Mouse (Mus musculus) kidney, adult 2 months (tissue): ENCODE data around the gene Fkbp14. TPM values are rescaled to one million over a fixed set of nuclear protein-coding genes. Genes with fewer than 3 reads are reported as not detected.

Experiments used
- DNase-seq: peaks from one replicate; pipeline ENCODE4 v3.0.0; 2021
- H3K27ac ChIP-seq: fragments of 200-500 bp; 2 replicates; pipeline ENCODE4 v1.5.1; 2012; ENCODE audit warnings: low read depth, low read length, control low read depth, inconsistent platforms; ENCODE audit not compliant: insufficient read depth
- H3K27me3 ChIP-seq: fragments of 200-500 bp; replicated peaks from 2 replicates; pipeline ENCODE4 v1.6.1; 2012; ENCODE audit warnings: mild to moderate bottlenecking, moderate library complexity, low read length, inconsistent platforms; ENCODE audit not compliant: control insufficient read depth, insufficient read depth
- H3K36me3 ChIP-seq: fragments of 200-500 bp; 2 replicates; pipeline ENCODE4 v1.6.1; 2012; ENCODE audit warnings: mild to moderate bottlenecking, moderate library complexity, low read length, inconsistent platforms; ENCODE audit not compliant: control insufficient read depth, insufficient read depth
- H3K4me1 ChIP-seq: fragments of 200-500 bp; 2 replicates; pipeline ENCODE4 v1.6.1; 2011; ENCODE audit warnings: low read length; ENCODE audit not compliant: control insufficient read depth, insufficient read depth
- H3K4me3 ChIP-seq: fragments of 200-500 bp; 2 replicates; pipeline ENCODE4 v1.5.1; 2011; ENCODE audit warnings: mild to moderate bottlenecking, low read depth, low read length, control low read depth; ENCODE audit not compliant: insufficient read depth
- CTCF ChIP-seq: fragments of 200-500 bp; conservative IDR thresholded peaks from 2 replicates; pipeline ENCODE4 v1.5.1; 2011; ENCODE audit warnings: low read depth, mild to moderate bottlenecking, control low read depth, low read length, moderate library complexity, mixed read lengths; ENCODE audit not compliant: insufficient read depth, insufficient read length
- POLR2A ChIP-seq: fragments of 200-500 bp; IDR thresholded peaks from one replicate; pipeline ENCODE4 v1.6.1; 2011; ENCODE audit warnings: low read depth, low read length, control low read depth
- WGBS: fragments of 180-500 bp; shearing (Covaris S2); methylation state at CpG from one replicate; pipeline ENCODE4 v1.1.7; 2018; 5-methylcytosine and 5-hydroxymethylcytosine counted together
- polyA plus RNA-seq: library from polyadenylated mRNA; depleted of rRNA; stranded (reverse); fragments of >200 nt; gene quantifications from 2 replicates; pipeline ENCODE4 v1.2.3, GENCODE M21; 2012

Fkbp14 gene
- polyA plus RNA-seq, 1 experiment = 4.5 TPM

DNA sequence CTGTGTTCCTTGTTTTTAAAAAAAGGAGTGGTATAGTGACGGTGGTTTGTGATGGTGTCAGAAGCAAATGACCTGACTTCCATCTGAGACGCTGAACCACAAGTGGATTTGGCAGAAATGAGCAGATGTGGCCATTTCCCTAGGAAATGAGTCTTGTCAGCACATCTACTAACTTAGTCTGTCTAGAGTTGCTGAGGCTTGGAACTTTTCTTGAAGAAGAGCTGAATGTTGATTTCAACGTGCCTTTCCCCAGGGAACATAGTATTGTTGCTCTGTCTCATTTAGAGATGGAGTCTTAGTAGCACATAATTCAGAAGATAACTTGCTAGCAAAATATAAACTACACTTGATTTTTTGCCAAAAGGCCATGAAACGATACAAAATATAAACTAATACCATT lies 23.2 kb upstream of the Fkbp14 start:
- H3K27ac ChIP-seq = no peak overlapping the region
- 51% methylated on average over 4 of the region's 4 CpGs for WGBS
- no peak for TF ChIP-seq POLR2A
- TF ChIP-seq CTCF = no peak

GRCm38 (mm10) chr6:54619530-54619929 lies 22.4 kb upstream of the Fkbp14 start:
- no peak for DNase-seq
- no peak for TF ChIP-seq CTCF
- TF ChIP-seq POLR2A = no peak
- Histone ChIP-seq H3K4me1 (no peaks in the 10 kb centered on the region), H3K27ac (no peak overlapping the region), H3K27me3 (no peaks in the 10 kb centered on the region), H3K36me3 (peaks cover 9% of the 10 kb centered on the region), H3K4me3 (no peak overlapping the region)
- WGBS = 77% methylated on average over 7 of the region's 7 CpGs

More for the DNA sequence above, 23.2 kb upstream of the Fkbp14 start:
- Histone ChIP-seq H3K4me1 (no peaks in the 10 kb centered on the region), H3K36me3 (peaks cover 6% of the 10 kb centered on the region), H3K4me3 (no peak overlapping the region), H3K27me3 (no peaks in the 10 kb centered on the region)
- DNase-seq = no peak

DNA sequence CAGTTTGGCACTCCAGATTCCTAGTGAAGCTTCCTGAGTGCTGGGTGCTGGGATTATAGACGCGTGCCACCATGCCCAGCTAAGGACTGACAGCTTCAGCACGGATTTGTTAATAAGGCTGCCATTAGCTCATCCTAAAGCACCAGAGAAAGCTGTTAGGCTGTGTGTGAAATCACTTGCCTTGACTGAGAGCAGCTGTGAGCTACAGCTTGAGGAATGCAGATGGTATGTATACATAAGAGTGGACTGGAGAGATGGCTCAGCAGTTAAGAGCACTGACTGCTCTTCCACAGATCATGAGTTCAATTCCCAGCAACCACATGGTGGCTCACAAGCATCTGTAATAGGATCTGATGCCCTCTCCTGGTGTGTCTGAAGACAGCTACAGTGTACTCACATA lies 20.3 kb upstream of the Fkbp14 start:
- 76% methylated on average over 3 of the region's 3 CpGs for WGBS
- TF ChIP-seq CTCF (no peak), POLR2A (no peak)
- peaks cover 6% of the 10 kb centered on the region for H3K36me3 ChIP-seq

DNA sequence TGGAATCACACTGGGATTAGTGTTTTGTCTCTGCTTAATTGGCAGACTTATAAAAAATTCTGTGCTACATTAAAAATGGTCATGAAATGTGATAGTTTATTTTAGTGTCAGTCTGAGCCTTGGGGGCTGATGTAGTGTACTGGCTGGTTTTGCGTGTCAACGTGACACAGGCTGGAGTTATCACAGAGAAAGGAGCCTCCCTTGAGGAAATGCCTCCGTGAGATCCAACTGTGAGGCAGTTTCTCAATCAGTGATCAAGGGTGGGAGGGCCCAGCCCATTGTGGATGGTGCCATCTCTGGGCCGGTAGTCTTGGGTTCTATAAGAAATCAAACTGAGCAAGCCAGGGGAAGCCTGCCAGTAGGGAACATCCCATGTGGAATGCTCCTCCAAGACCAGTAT lies 9.1 kb upstream of the Fkbp14 start:
- DNase-seq = no peak
- H3K27me3 ChIP-seq = no peaks in the 10 kb centered on the region
- H3K36me3 ChIP-seq = no peaks in the 10 kb centered on the region; the same call in 1 of the 2 replicates
- no peak overlapping the region for H3K27ac ChIP-seq
- no peak overlapping the region for H3K4me3 ChIP-seq
- WGBS = 55% methylated on average over 4 of the region's 4 CpGs
- H3K4me1 ChIP-seq = peaks cover 12% of the 10 kb centered on the region; the same call in 1 of the 2 replicates
- no peak for TF ChIP-seq CTCF
- no peak for TF ChIP-seq POLR2A

More for the DNA sequence above, 20.3 kb upstream of the Fkbp14 start:
- H3K4me3 ChIP-seq = no peak overlapping the region
- DNase-seq = no peak
- H3K27ac ChIP-seq = no peak overlapping the region
- no peaks in the 10 kb centered on the region for H3K4me1 ChIP-seq
- H3K27me3 ChIP-seq = no peaks in the 10 kb centered on the region

DNA sequence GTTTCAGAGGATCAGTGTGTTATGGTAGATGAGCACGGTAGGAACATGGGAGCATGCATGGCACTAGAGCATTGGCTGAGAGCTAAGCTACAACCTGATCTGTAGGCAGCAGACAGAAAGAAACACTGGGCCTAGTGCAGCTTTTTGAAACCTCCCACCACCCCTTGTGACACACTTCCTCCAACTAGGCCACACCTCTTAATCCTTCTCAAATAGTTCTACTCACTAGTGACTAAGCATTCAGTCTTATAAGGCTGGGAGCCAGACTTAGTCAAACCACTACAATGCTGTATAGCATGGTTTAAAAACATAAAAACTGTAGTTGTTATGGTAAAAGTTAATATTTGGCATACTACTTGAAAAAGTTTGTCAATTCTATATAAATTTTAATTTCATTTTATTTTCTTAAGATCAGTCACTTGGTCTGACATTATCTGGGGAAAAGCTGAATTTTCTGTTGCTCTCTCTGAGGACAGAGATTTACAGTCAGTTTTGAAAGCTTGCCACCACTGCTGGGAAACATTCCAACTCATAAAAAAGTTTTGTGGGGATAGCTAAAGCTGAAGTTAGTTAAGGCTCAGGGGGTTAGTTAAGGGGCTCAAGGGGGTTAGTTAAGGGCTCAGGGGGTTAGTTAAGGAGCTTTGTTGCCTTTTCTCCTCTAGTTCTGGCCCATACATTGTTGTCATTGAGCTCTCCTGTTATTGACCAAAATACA lies 7.0 kb upstream of the Fkbp14 start:
- Histone ChIP-seq H3K36me3 (no peaks in the 10 kb centered on the region; the same call in 1 of the 2 replicates), H3K27me3 (no peaks in the 10 kb centered on the region), H3K27ac (no peak overlapping the region), H3K4me3 (no peak overlapping the region), H3K4me1 (peaks cover 25% of the 10 kb centered on the region; the same call in 1 of the 2 replicates)
- DNase-seq = peak; percentile 66
- TF ChIP-seq CTCF (no peak), POLR2A (no peak)
- 96% methylated on average over 1 of the region's 1 CpGs for WGBS

DNA sequence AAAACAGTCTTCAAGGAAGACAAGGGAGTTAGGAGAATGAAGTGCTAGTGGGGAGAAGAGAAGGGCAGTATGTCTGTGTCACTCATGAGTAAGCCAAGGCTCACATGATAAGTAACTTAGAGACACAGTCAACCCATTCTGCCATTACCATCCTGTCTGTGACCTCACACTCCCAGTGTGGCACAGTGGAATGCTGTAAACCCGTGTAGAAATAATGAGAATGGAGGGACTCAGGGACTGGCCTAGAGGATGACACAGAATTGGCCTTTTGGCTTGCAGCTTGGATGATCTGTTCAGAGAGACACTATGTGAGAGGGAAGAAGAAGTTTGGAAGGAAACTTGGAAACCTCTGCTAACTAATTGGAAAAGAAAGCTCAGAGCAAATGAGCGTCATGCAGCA lies 5.8 kb upstream of the Fkbp14 start:
- WGBS = 65% methylated on average over 2 of the region's 2 CpGs
- Histone ChIP-seq H3K27ac (no peak overlapping the region), H3K36me3 (no peaks in the 10 kb centered on the region; the same call in 1 of the 2 replicates), H3K27me3 (no peaks in the 10 kb centered on the region), H3K4me1 (peaks cover 29% of the 10 kb centered on the region; the same call in 1 of the 2 replicates), H3K4me3 (no peak overlapping the region)
- no peak for TF ChIP-seq POLR2A
- TF ChIP-seq CTCF = no peak
- DNase-seq = no peak

GRCm38 (mm10) chr6:54600681-54601347 lies 3.7 kb upstream of the Fkbp14 start:
- 37% methylated on average over 5 of the region's 5 CpGs for WGBS
- H3K4me3 ChIP-seq = no peak overlapping the region
- peak; percentile 26 for DNase-seq
- H3K27ac ChIP-seq = peak overlapping the region; percentile 54
- peaks cover 28% of the 10 kb centered on the region; the same call in 1 of the 2 replicates for H3K4me1 ChIP-seq
- no peaks in the 10 kb centered on the region for H3K27me3 ChIP-seq
- no peaks in the 10 kb centered on the region; the same call in 1 of the 2 replicates for H3K36me3 ChIP-seq
- TF ChIP-seq POLR2A (no peak), CTCF (no peak)

DNA sequence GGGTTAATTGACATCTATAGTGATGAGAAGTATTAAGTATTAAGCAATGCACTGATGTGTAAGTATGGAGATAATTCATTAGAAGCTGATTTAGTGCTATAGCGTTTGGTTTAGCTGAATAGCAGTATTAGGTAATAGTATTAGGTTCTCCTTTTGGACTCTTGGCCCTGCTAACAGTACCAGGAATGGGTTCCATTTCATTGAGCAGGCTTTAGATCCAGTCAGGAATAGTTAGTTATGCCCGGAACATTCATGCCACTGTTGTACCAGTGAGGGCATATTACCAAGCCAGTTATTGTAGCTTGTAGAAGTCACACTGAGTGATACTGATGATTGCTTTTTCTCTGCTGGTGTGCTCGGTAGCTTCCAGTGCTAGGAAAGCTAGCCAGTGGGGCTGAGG lies 603 bp upstream of the Fkbp14 start:
- TF ChIP-seq POLR2A (no peak), CTCF (no peak)
- DNase-seq = peak; percentile 79

More for the DNA sequence above, 603 bp upstream of the Fkbp14 start:
- H3K4me3 ChIP-seq = no peak overlapping the region
- no peaks in the 10 kb centered on the region for H3K27me3 ChIP-seq
- no peaks in the 10 kb centered on the region for H3K36me3 ChIP-seq
- no peak overlapping the region for H3K27ac ChIP-seq
- peaks cover 21% of the 10 kb centered on the region; the same call in 1 of the 2 replicates for H3K4me1 ChIP-seq
- WGBS = 42% methylated on average over 3 of the region's 3 CpGs
